Mouse (Mus musculus) limb, embryonic 15.5 days (tissue): ENCODE measurements around the gene Papss1. TPM values are rescaled to one million over a fixed set of nuclear protein-coding genes. Genes with fewer than 3 reads are reported as not detected.

Experiments used
- ATAC-seq: fragments of 200-750 bp; cut with Nextera tagmentation; 2 replicates; pipeline ENCODE4 v1.8.0; 2017; ENCODE audit warnings: low read depth, moderate TSS enrichment; ENCODE audit not compliant: insufficient number of reproducible peaks, low FRiP score, low TSS enrichment
- H3K27ac ChIP-seq: fragments of 300-500 bp; sonication (generic); 2 replicates; pipeline ENCODE4 v1.5.1; 2015; ENCODE audit warnings: moderate library complexity, mild to moderate bottlenecking, inconsistent platforms
- H3K27me3 ChIP-seq: fragments of 300-500 bp; sonication (generic); 2 replicates; pipeline ENCODE4 v1.6.1; 2015; ENCODE audit warnings: inconsistent platforms
- H3K36me3 ChIP-seq: fragments of 300-500 bp; sonication (generic); 2 replicates; pipeline ENCODE4 v1.6.1; 2015; ENCODE audit warnings: inconsistent platforms
- H3K4me1 ChIP-seq: fragments of 300-500 bp; sonication (generic); 2 replicates; pipeline ENCODE4 v1.6.1; 2015; ENCODE audit warnings: inconsistent platforms
- H3K4me2 ChIP-seq: fragments of 300-500 bp; sonication (generic); 2 replicates; pipeline ENCODE4 v1.6.1; 2015; ENCODE audit warnings: mild to moderate bottlenecking, inconsistent platforms
- H3K4me3 ChIP-seq: fragments of 300-500 bp; sonication (generic); 2 replicates; pipeline ENCODE4 v1.5.1; 2015; ENCODE audit warnings: mild to moderate bottlenecking, inconsistent platforms
- H3K9ac ChIP-seq: fragments of 300-500 bp; sonication (generic); 2 replicates; pipeline ENCODE4 v1.6.1; 2015; ENCODE audit warnings: inconsistent platforms
- H3K9me3 ChIP-seq: fragments of 300-500 bp; sonication (generic); 2 replicates; pipeline ENCODE4 v1.6.1; 2016; ENCODE audit warnings: inconsistent platforms
- WGBS: fragments of 180-500 bp; shearing (Covaris S2); methylation state at CpG from one replicate; pipeline ENCODE4 v1.1.7; 2015; 5-methylcytosine and 5-hydroxymethylcytosine counted together
- polyA plus RNA-seq: library from polyadenylated mRNA; unstranded; fragments of >200 nt; fragmentation: Nextera tagmentation; extraction: Ambion mirVana; gene quantifications from 2 replicates; pipeline ENCODE4 v1.2.1, GENCODE M21; 2015

Papss1 gene
- polyA plus RNA-seq, 1 experiment from 2014 or later, result 132 TPM

- no peak overlapping the region for H3K4me2 ChIP-seq
- 0 out of 2 replicates have a peak, but pooled peaks cover 4% of the 10 kb centered on the region for H3K4me1 ChIP-seq
- peaks cover 39% of the 10 kb centered on the region for H3K36me3 ChIP-seq
- no peaks in the 10 kb centered on the region for H3K27me3 ChIP-seq
- H3K27ac ChIP-seq, result no peak overlapping the region
- no peaks in the 10 kb centered on the region for H3K9me3 ChIP-seq
- 95% methylated on average over 18 of the region's 18 CpGs for WGBS
- ATAC-seq, result no peak
- no peak overlapping the region for H3K9ac ChIP-seq
- H3K4me3 ChIP-seq, result no peak overlapping the region
Measured at GRCm38 (mm10) chr3:131618580-131619338, 54.2 kb downstream of the Papss1 start.

- Histone ChIP-seq H3K4me3 (no peak overlapping the region), H3K27ac (no peak overlapping the region), H3K27me3 (no peaks in the 10 kb centered on the region), H3K9ac (no peak overlapping the region), H3K9me3 (no peaks in the 10 kb centered on the region), H3K36me3 (peaks cover 35% of the 10 kb centered on the region), H3K4me2 (no peak overlapping the region), H3K4me1 (no peaks in the 10 kb centered on the region)
- WGBS, result 81% methylated on average over 1 of the region's 1 CpGs
- no peak for ATAC-seq
Measured at GRCm38 (mm10) chr3:131623208-131623607, 58.6 kb downstream of the Papss1 start.

- Histone ChIP-seq H3K27ac (no peak overlapping the region), H3K4me2 (no peak overlapping the region), H3K36me3 (peaks cover 27% of the 10 kb centered on the region), H3K27me3 (no peaks in the 10 kb centered on the region), H3K9me3 (no peaks in the 10 kb centered on the region), H3K9ac (no peak overlapping the region), H3K4me3 (no peak overlapping the region), H3K4me1 (no peaks in the 10 kb centered on the region)
- no peak for ATAC-seq
- 91% methylated on average over 9 of the region's 9 CpGs for WGBS
Measured at GRCm38 (mm10) chr3:131624063-131624462, 59.5 kb downstream of the Papss1 start.

GRCm38 (mm10) chr3:131627476-131627875 is 62.9 kb downstream of the Papss1 start:
- Histone ChIP-seq H3K4me1 (peaks cover 14% of the 10 kb centered on the region), H3K36me3 (peaks cover 28% of the 10 kb centered on the region), H3K4me3 (no peak overlapping the region), H3K9me3 (no peaks in the 10 kb centered on the region), H3K9ac (no peak overlapping the region), H3K27ac (no peak overlapping the region), H3K4me2 (no peak overlapping the region), H3K27me3 (no peaks in the 10 kb centered on the region)
- ATAC-seq, result no peak
- WGBS, result 88% methylated on average over 4 of the region's 4 CpGs

- no peak for ATAC-seq
- WGBS, result 66% methylated on average over 5 of the region's 5 CpGs
- Histone ChIP-seq H3K4me2 (no peak overlapping the region), H3K9me3 (no peaks in the 10 kb centered on the region), H3K4me1 (peaks cover 14% of the 10 kb centered on the region), H3K9ac (no peak overlapping the region), H3K36me3 (peaks cover 35% of the 10 kb centered on the region), H3K27me3 (no peaks in the 10 kb centered on the region), H3K4me3 (no peak overlapping the region), H3K27ac (no peak overlapping the region)
Measured at GRCm38 (mm10) chr3:131628265-131628664, 63.7 kb downstream of the Papss1 start.

- no peak overlapping the region for H3K27ac ChIP-seq
- ATAC-seq, result no peak
- 78% methylated on average over 3 of the region's 3 CpGs for WGBS
- H3K4me3 ChIP-seq, result no peak overlapping the region
- no peak overlapping the region for H3K4me2 ChIP-seq
- no peak overlapping the region for H3K9ac ChIP-seq
- no peaks in the 10 kb centered on the region for H3K27me3 ChIP-seq
- H3K9me3 ChIP-seq, result no peaks in the 10 kb centered on the region
- H3K36me3 ChIP-seq, result peaks cover 35% of the 10 kb centered on the region
- peaks cover 14% of the 10 kb centered on the region for H3K4me1 ChIP-seq
Measured at GRCm38 (mm10) chr3:131628931-131629330, 64.4 kb downstream of the Papss1 start.

- Histone ChIP-seq H3K4me1 (peaks cover 14% of the 10 kb centered on the region), H3K4me3 (no peak overlapping the region), H3K36me3 (peaks cover 35% of the 10 kb centered on the region), H3K9me3 (no peaks in the 10 kb centered on the region), H3K9ac (no peak overlapping the region), H3K27ac (peak overlapping the region; percentile 13; the same call in 1 of the 2 replicates), H3K27me3 (no peaks in the 10 kb centered on the region), H3K4me2 (no peak overlapping the region)
- ATAC-seq, result no peak
- WGBS, result 56% methylated on average over 11 of the region's 11 CpGs
Measured at GRCm38 (mm10) chr3:131630407-131631317, 66.1 kb downstream of the Papss1 start.

GRCm38 (mm10) chr3:131631318-131631870 is 66.8 kb downstream of the Papss1 start:
- Histone ChIP-seq H3K27ac (no peak overlapping the region), H3K36me3 (peaks cover 30% of the 10 kb centered on the region), H3K27me3 (no peaks in the 10 kb centered on the region), H3K9ac (no peak overlapping the region), H3K4me1 (peaks cover 17% of the 10 kb centered on the region), H3K4me3 (no peak overlapping the region), H3K9me3 (no peaks in the 10 kb centered on the region), H3K4me2 (no peak overlapping the region)
- ATAC-seq, result no peak
- 73% methylated on average over 16 of the region's 16 CpGs for WGBS

GRCm38 (mm10) chr3:131634091-131634490 is 69.5 kb downstream of the Papss1 start:
- ATAC-seq, result no peak
- H3K4me1 ChIP-seq, result peaks cover 30% of the 10 kb centered on the region
- 94% methylated on average over 2 of the region's 2 CpGs for WGBS
- H3K27ac ChIP-seq, result no peak overlapping the region
- H3K27me3 ChIP-seq, result no peaks in the 10 kb centered on the region
- no peak overlapping the region for H3K4me2 ChIP-seq
- H3K4me3 ChIP-seq, result no peak overlapping the region
- H3K36me3 ChIP-seq, result peaks cover 21% of the 10 kb centered on the region
- no peak overlapping the region for H3K9ac ChIP-seq
- H3K9me3 ChIP-seq, result no peaks in the 10 kb centered on the region

- Histone ChIP-seq H3K9me3 (no peaks in the 10 kb centered on the region), H3K27me3 (no peaks in the 10 kb centered on the region), H3K36me3 (peaks cover 26% of the 10 kb centered on the region)
Measured at GRCm38 (mm10) chr3:131636126-131636525, 71.6 kb downstream of the Papss1 start.

GRCm38 (mm10) chr3:131637008-131637407 is 72.4 kb downstream of the Papss1 start:
- no peak overlapping the region for H3K9ac ChIP-seq
- peaks cover 24% of the 10 kb centered on the region for H3K36me3 ChIP-seq
- WGBS, result 81% methylated on average over 3 of the region's 3 CpGs
- H3K27ac ChIP-seq, result no peak overlapping the region
- no peak for ATAC-seq
- no peaks in the 10 kb centered on the region for H3K27me3 ChIP-seq
- H3K4me2 ChIP-seq, result no peak overlapping the region
- no peaks in the 10 kb centered on the region for H3K9me3 ChIP-seq
- peaks cover 16% of the 10 kb centered on the region for H3K4me1 ChIP-seq
- no peak overlapping the region for H3K4me3 ChIP-seq

More at GRCm38 (mm10) chr3:131636126-131636525, 71.6 kb downstream of the Papss1 start:
- no peak overlapping the region for H3K27ac ChIP-seq
- no peak overlapping the region for H3K9ac ChIP-seq
- H3K4me3 ChIP-seq, result no peak overlapping the region
- no peak for ATAC-seq
- no peak overlapping the region for H3K4me2 ChIP-seq
- 46% methylated on average over 5 of the region's 5 CpGs for WGBS
- H3K4me1 ChIP-seq, result peaks cover 16% of the 10 kb centered on the region

- H3K4me2 ChIP-seq, result no peak overlapping the region
- peaks cover 16% of the 10 kb centered on the region for H3K4me1 ChIP-seq
- H3K9ac ChIP-seq, result no peak overlapping the region
- 31% methylated on average over 10 of the region's 10 CpGs for WGBS
- ATAC-seq, result no peak
- H3K27me3 ChIP-seq, result no peaks in the 10 kb centered on the region
- H3K27ac ChIP-seq, result peak overlapping the region; percentile 17; the same call in 1 of the 2 replicates
- no peak overlapping the region for H3K4me3 ChIP-seq
- H3K36me3 ChIP-seq, result peaks cover 18% of the 10 kb centered on the region
- no peaks in the 10 kb centered on the region for H3K9me3 ChIP-seq
Measured at GRCm38 (mm10) chr3:131637664-131638063, 73.1 kb downstream of the Papss1 start.
